ENCODE assay signal across 12 mouse cellular contexts in the genomic region with DNA sequence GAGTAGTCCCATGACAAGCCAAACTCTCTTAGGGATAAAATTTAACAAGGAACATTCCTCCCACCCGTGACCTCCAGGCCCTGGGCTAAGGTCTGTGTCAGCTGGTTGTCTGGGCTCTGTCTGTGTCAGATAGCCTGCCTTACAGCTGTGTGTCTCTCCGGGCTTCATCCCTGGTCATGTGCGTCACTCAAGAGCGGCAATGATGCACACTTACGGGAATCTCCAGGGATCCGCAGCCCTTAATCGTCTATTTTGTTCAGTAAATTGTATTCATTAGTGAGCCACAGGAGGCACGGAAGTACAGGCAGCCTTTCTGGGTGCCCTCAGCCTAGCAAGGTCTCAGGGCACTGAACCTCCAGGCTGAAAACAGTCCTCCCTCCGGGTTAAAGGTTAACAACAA. TPM values are rescaled to one million over a fixed set of nuclear protein-coding genes. Genes with fewer than 3 reads are reported as not detected.
DNase-seq lines count a peak whose midpoint lies in the region; ATAC-seq lines count a peak whose summit lies in the region.
"Had no signal": no experiment of that assay in that cellular context is flagged by ENCODE, and none has a peak within 500 bp of the region (broad histone marks: within the 10 kb centered on the region; RNA-seq: fewer than 3 reads in every experiment).

No protein-coding gene starts in this region.

- peaks cover 9% of the 10 kb centered on the region; the same call in 1 of the 2 replicates for H3K36me3 ChIP-seq in heart, embryonic 14.5 days (ENCODE audit: control insufficient read depth, insufficient read depth, low read length)
- peaks cover 25% of the 10 kb centered on the region for H3K36me3 ChIP-seq in heart, embryonic 10.5 days
- H3K36me3 ChIP-seq in neural tube, embryonic 15.5 days = no peaks in the 10 kb centered on the region
- H3K36me3 ChIP-seq in embryonic facial prominence, embryonic 12.5 days = no peaks in the 10 kb centered on the region
- no peaks in the 10 kb centered on the region for H3K36me3 ChIP-seq in intestine, embryonic 15.5 days
- H3K36me3 ChIP-seq: hindbrain, embryonic 13.5 days had no signal

- H3K27ac ChIP-seq in heart, embryonic 14.5 days (replicated peaks in 1 of 2; ENCODE audit: control insufficient read depth in 1 of 2, insufficient read depth in 1 of 2, low read depth in 2 of 2, low read length in 2 of 2) = no peak overlapping the region; a peak in 1 of 4 replicates
- H3K27ac ChIP-seq in heart, embryonic 10.5 days = no peak overlapping the region
- H3K27ac ChIP-seq in neural tube, embryonic 15.5 days (replicated peaks) = no peak overlapping the region
- no peak overlapping the region for H3K27ac ChIP-seq in embryonic facial prominence, embryonic 12.5 days
- H3K27ac ChIP-seq in intestine, embryonic 15.5 days = no peak overlapping the region
- H3K27ac ChIP-seq: hindbrain, embryonic 13.5 days had no signal

- no peak overlapping the region for H3K4me3 ChIP-seq in heart, embryonic 14.5 days (ENCODE audit: control insufficient read depth in 1 of 2, insufficient read depth in 1 of 2, low read depth in 1 of 2, low read length in 2 of 2)
- no peak overlapping the region for H3K4me3 ChIP-seq in heart, embryonic 10.5 days
- H3K4me3 ChIP-seq in neural tube, embryonic 15.5 days (replicated peaks) = no peak overlapping the region
- no peak overlapping the region for H3K4me3 ChIP-seq in embryonic facial prominence, embryonic 12.5 days
- no peak overlapping the region for H3K4me3 ChIP-seq in intestine, embryonic 15.5 days (replicated peaks)
- H3K4me3 ChIP-seq: hindbrain, embryonic 13.5 days had no signal

- 37% methylated on average over 9 of the region's 9 CpGs for WGBS in heart, embryonic 14.5 days
- 53% methylated on average over 9 of the region's 9 CpGs for WGBS in heart, embryonic 10.5 days
- WGBS in neural tube, embryonic 15.5 days = 40% methylated on average over 9 of the region's 9 CpGs
- WGBS in embryonic facial prominence, embryonic 12.5 days = 29% methylated on average over 9 of the region's 9 CpGs
- WGBS in intestine, embryonic 15.5 days = 57% methylated on average over 9 of the region's 9 CpGs

- H3K27me3 ChIP-seq in heart, embryonic 14.5 days (ENCODE audit: control insufficient read depth, insufficient read depth, low read length) = no peaks in the 10 kb centered on the region
- H3K27me3 ChIP-seq in heart, embryonic 10.5 days (ENCODE audit: insufficient read depth, poor library complexity, severe bottlenecking) = no peaks in the 10 kb centered on the region
- no peaks in the 10 kb centered on the region for H3K27me3 ChIP-seq in neural tube, embryonic 15.5 days (replicated peaks)
- no peaks in the 10 kb centered on the region for H3K27me3 ChIP-seq in embryonic facial prominence, embryonic 12.5 days
- H3K27me3 ChIP-seq in intestine, embryonic 15.5 days (replicated peaks) = no peaks in the 10 kb centered on the region
- H3K27me3 ChIP-seq: hindbrain, embryonic 13.5 days had no signal

- no peaks in the 10 kb centered on the region for H3K9me3 ChIP-seq in heart, embryonic 14.5 days (ENCODE audit: control insufficient read depth, low read length)
- no peaks in the 10 kb centered on the region for H3K9me3 ChIP-seq in heart, embryonic 10.5 days
- no peaks in the 10 kb centered on the region for H3K9me3 ChIP-seq in neural tube, embryonic 15.5 days (replicated peaks)
- no peaks in the 10 kb centered on the region for H3K9me3 ChIP-seq in embryonic facial prominence, embryonic 12.5 days
- H3K9me3 ChIP-seq in intestine, embryonic 15.5 days = no peaks in the 10 kb centered on the region
- H3K9me3 ChIP-seq: hindbrain, embryonic 13.5 days had no signal

- no peak for DNase-seq in heart, embryonic 10.5 days (ENCODE audit: low spot score)
- DNase-seq in neural tube, embryonic 10.5 days (ENCODE audit: extremely low spot score, low spot score) = peak; percentile 17
- peak; percentile 25 for DNase-seq in mesoderm, embryonic 11.5 days (ENCODE audit: low read depth, low spot score)
- DNase-seq in gastrocnemius, adult 8-10 months (ENCODE audit: low spot score in 2 of 2) = no peak
- DNase-seq: adrenal gland, adult 8-10 months; cerebellum, postnatal 36 days; liver had no signal

- peaks cover 17% of the 10 kb centered on the region in 2 experiments for H3K4me1 ChIP-seq in heart, embryonic 14.5 days (ENCODE audit: control insufficient read depth in 2 of 2, insufficient read depth in 2 of 2, low read length in 2 of 2)
- peaks cover 54% of the 10 kb centered on the region for H3K4me1 ChIP-seq in heart, embryonic 10.5 days
- peaks cover 6% of the 10 kb centered on the region; the same call in 1 of the 2 replicates for H3K4me1 ChIP-seq in neural tube, embryonic 15.5 days
- H3K4me1 ChIP-seq in embryonic facial prominence, embryonic 12.5 days = peaks cover 24% of the 10 kb centered on the region
- H3K4me1 ChIP-seq in intestine, embryonic 15.5 days (replicated peaks) = no peaks in the 10 kb centered on the region

- ATAC-seq in heart, embryonic 14.5 days (ENCODE audit: insufficient number of reproducible peaks, insufficient read depth, low FRiP score, low read depth) = no peak
- ATAC-seq in neural tube, embryonic 15.5 days (ENCODE audit: low FRiP score) = no peak
- 0 out of 2 replicates have a peak, but pooled peaks have one; percentile 47 for ATAC-seq in embryonic facial prominence, embryonic 12.5 days (ENCODE audit: insufficient number of reproducible peaks, insufficient read depth, low FRiP score, low TSS enrichment)
- no peak for ATAC-seq in intestine, embryonic 15.5 days

- H3K9ac ChIP-seq in heart, embryonic 14.5 days (ENCODE audit: low read length) = peak overlapping the region; percentile 35; the same call in 1 of the 2 replicates
- no peak overlapping the region for H3K9ac ChIP-seq in neural tube, embryonic 15.5 days (replicated peaks)
- no peak overlapping the region for H3K9ac ChIP-seq in embryonic facial prominence, embryonic 12.5 days
- no peak overlapping the region for H3K9ac ChIP-seq in intestine, embryonic 15.5 days
- H3K9ac ChIP-seq: hindbrain, embryonic 13.5 days had no signal

- H3K4me2 ChIP-seq in heart, embryonic 14.5 days (ENCODE audit: low read length) = peak overlapping the region; percentile 17; the same call in 1 of the 2 replicates
- no peak overlapping the region for H3K4me2 ChIP-seq in neural tube, embryonic 15.5 days
- no peak overlapping the region for H3K4me2 ChIP-seq in embryonic facial prominence, embryonic 12.5 days (replicated peaks)
- H3K4me2 ChIP-seq in intestine, embryonic 15.5 days (replicated peaks) = no peak overlapping the region
- H3K4me2 ChIP-seq: hindbrain, embryonic 13.5 days had no signal

RNA-seq across cellular contexts. Expression of gene Tmem108, which starts 10.1 kb away (rescaled TPM):
- 68.3 and 74.3 TPM in 2 replicates for polyA plus RNA-seq in heart, embryonic 14.5 days (2014; fragmentation: Nextera tagmentation; extraction: Ambion mirVana)
- 101 and 126 TPM in 2 replicates for polyA plus RNA-seq in heart, embryonic 10.5 days (2016; fragmentation: Nextera tagmentation; extraction: Ambion mirVana)
- 25.2 and 25.9 TPM in 2 replicates for polyA plus RNA-seq in neural tube, embryonic 15.5 days (2015; fragmentation: Nextera tagmentation; extraction: Ambion mirVana)
- polyA plus RNA-seq in embryonic facial prominence, embryonic 12.5 days (2016; fragmentation: Nextera tagmentation; extraction: Ambion mirVana) = 18.4 and 20.7 TPM in 2 replicates
- total RNA-seq in gastrocnemius, adult 8-10 months (2022) = not detected
- polyA plus RNA-seq in intestine, embryonic 15.5 days (2015; fragmentation: Nextera tagmentation; extraction: Ambion mirVana) = 9.9 and 10.2 TPM in 2 replicates

Comparison
In these comparisons a context has a peak if more than half of its experiments do, and no peak if none do; other contexts are left out.
1. DNase-seq: peak in neural tube, embryonic 10.5 days (single experiment) and mesoderm, embryonic 11.5 days (single experiment); none in heart, embryonic 10.5 days (single experiment) and gastrocnemius, adult 8-10 months (0 of 2).